Mouse (Mus musculus) lung, embryonic 15.5 days (tissue): ENCODE results near the gene Fam124a. TPM values are rescaled to one million over a fixed set of nuclear protein-coding genes. Genes with fewer than 3 reads are reported as not detected.

Experiments used
- ATAC-seq: fragments of 200-750 bp; cut with Nextera tagmentation; 2 replicates; pipeline ENCODE4 v1.8.0; 2017; ENCODE audit warnings: moderate number of reproducible peaks, borderline replicate concordance; ENCODE audit not compliant: low FRiP score, low TSS enrichment; ENCODE audit errors: extremely low read depth
- H3K27ac ChIP-seq: fragments of 300-500 bp; sonication (generic); 2 replicates; pipeline ENCODE4 v1.5.1; 2015; ENCODE audit warnings: moderate library complexity, mild to moderate bottlenecking, inconsistent platforms
- H3K27me3 ChIP-seq: fragments of 300-500 bp; sonication (generic); 2 replicates; pipeline ENCODE4 v1.6.1; 2015; ENCODE audit warnings: inconsistent platforms
- H3K36me3 ChIP-seq: fragments of 300-500 bp; sonication (generic); 2 replicates; pipeline ENCODE4 v1.6.1; 2015; ENCODE audit warnings: inconsistent platforms
- H3K4me1 ChIP-seq: fragments of 300-500 bp; sonication (generic); 2 replicates; pipeline ENCODE4 v1.6.1; 2015; ENCODE audit warnings: inconsistent platforms
- H3K4me2 ChIP-seq: fragments of 300-500 bp; sonication (generic); 2 replicates; pipeline ENCODE4 v1.6.1; 2015; ENCODE audit warnings: inconsistent platforms, mild to moderate bottlenecking, moderate library complexity
- H3K4me3 ChIP-seq: fragments of 300-500 bp; sonication (generic); 2 replicates; pipeline ENCODE4 v1.5.1; 2015; ENCODE audit warnings: mild to moderate bottlenecking, inconsistent platforms
- H3K9ac ChIP-seq: fragments of 300-500 bp; sonication (generic); 2 replicates; pipeline ENCODE4 v1.6.1; 2015; ENCODE audit warnings: inconsistent platforms
- H3K9me3 ChIP-seq: fragments of 300-500 bp; sonication (generic); 2 replicates; pipeline ENCODE4 v1.6.1; 2016; ENCODE audit warnings: inconsistent platforms
- WGBS: fragments of 180-500 bp; shearing (Covaris S2); methylation state at CpG from one replicate; pipeline ENCODE4 v1.1.7; 2015; 5-methylcytosine and 5-hydroxymethylcytosine counted together
- polyA plus RNA-seq: library from polyadenylated mRNA; unstranded; fragments of >200 nt; fragmentation: Nextera tagmentation; extraction: Ambion mirVana; gene quantifications from 2 replicates; pipeline ENCODE4 v1.2.1, GENCODE M21; 2015

Gene Fam124a
- 5.5 and 5.9 TPM in 2 replicates for polyA plus RNA-seq

GRCm38 (mm10) chr14:62555309-62555829 lies at the start of gene Fam124a:
Gene Fam124a, plus strand, starts transcription at chr14:62555737.
- Histone ChIP-seq H3K27ac (no peak within 1 kb of the TSS), H3K9me3 (no peaks in the 10 kb centered on the region), H3K4me1 (peaks cover 16% of the 10 kb centered on the region), H3K4me2 (peak within 1 kb of the TSS; percentile 93), H3K4me3 (peak within 1 kb of the TSS; percentile 69), H3K36me3 (no peaks in the 10 kb centered on the region), H3K27me3 (peaks cover 22% of the 10 kb centered on the region), H3K9ac (peak within 1 kb of the TSS; percentile 58)
- ATAC-seq, result peak; percentile 89
- WGBS, result under 1% methylated on average over 50 of the region's 51 CpGs

- WGBS, result 79% methylated on average over 3 of the region's 3 CpGs
- no peak overlapping the region for H3K9ac ChIP-seq
- no peaks in the 10 kb centered on the region for H3K4me1 ChIP-seq
Observed at GRCm38 (mm10) chr14:62506261-62506660, 49.3 kb upstream of the Fam124a start.

GRCm38 (mm10) chr14:62509350-62509749 lies 46.2 kb upstream of the Fam124a start:
- no peak for ATAC-seq
- Histone ChIP-seq H3K36me3 (no peaks in the 10 kb centered on the region), H3K9ac (no peak overlapping the region), H3K4me2 (no peak overlapping the region), H3K4me1 (no peaks in the 10 kb centered on the region), H3K27me3 (no peaks in the 10 kb centered on the region), H3K4me3 (no peak overlapping the region), H3K9me3 (no peaks in the 10 kb centered on the region), H3K27ac (no peak overlapping the region)
- WGBS, result 47% methylated on average over 3 of the region's 3 CpGs

More at GRCm38 (mm10) chr14:62506261-62506660, 49.3 kb upstream of the Fam124a start:
- Histone ChIP-seq H3K4me2 (no peak overlapping the region), H3K27me3 (no peaks in the 10 kb centered on the region), H3K27ac (no peak overlapping the region), H3K4me3 (no peak overlapping the region), H3K9me3 (no peaks in the 10 kb centered on the region), H3K36me3 (no peaks in the 10 kb centered on the region)
- no peak for ATAC-seq

- Histone ChIP-seq H3K4me1 (no peaks in the 10 kb centered on the region), H3K4me2 (no peak overlapping the region), H3K27ac (no peak overlapping the region), H3K36me3 (no peaks in the 10 kb centered on the region), H3K4me3 (no peak overlapping the region), H3K27me3 (no peaks in the 10 kb centered on the region), H3K9me3 (no peaks in the 10 kb centered on the region), H3K9ac (no peak overlapping the region)
- ATAC-seq, result no peak
- 85% methylated on average over 1 of the region's 1 CpGs for WGBS
Observed at GRCm38 (mm10) chr14:62512845-62513244, 42.7 kb upstream of the Fam124a start.

GRCm38 (mm10) chr14:62530951-62531350 lies 24.6 kb upstream of the Fam124a start:
- WGBS, result 58% methylated on average over 2 of the region's 2 CpGs
- H3K4me3 ChIP-seq, result no peak overlapping the region
- no peaks in the 10 kb centered on the region for H3K9me3 ChIP-seq
- no peak overlapping the region for H3K4me2 ChIP-seq
- no peaks in the 10 kb centered on the region for H3K4me1 ChIP-seq
- no peaks in the 10 kb centered on the region for H3K36me3 ChIP-seq
- H3K27ac ChIP-seq, result no peak overlapping the region
- no peak overlapping the region for H3K9ac ChIP-seq
- no peaks in the 10 kb centered on the region; the same call in 1 of the 2 replicates for H3K27me3 ChIP-seq
- no peak for ATAC-seq

- no peaks in the 10 kb centered on the region for H3K27me3 ChIP-seq
- H3K27ac ChIP-seq, result no peak overlapping the region
- H3K9me3 ChIP-seq, result no peaks in the 10 kb centered on the region
- WGBS, result 56% methylated on average over 5 of the region's 5 CpGs
- no peak overlapping the region for H3K4me3 ChIP-seq
- no peaks in the 10 kb centered on the region for H3K36me3 ChIP-seq
- no peaks in the 10 kb centered on the region for H3K4me1 ChIP-seq
- no peak for ATAC-seq
- no peak overlapping the region for H3K4me2 ChIP-seq
- H3K9ac ChIP-seq, result no peak overlapping the region
Observed at GRCm38 (mm10) chr14:62536127-62536526, 19.4 kb upstream of the Fam124a start.

- H3K36me3 ChIP-seq, result no peaks in the 10 kb centered on the region
- WGBS, result 37% methylated on average over 5 of the region's 5 CpGs
- H3K9me3 ChIP-seq, result no peaks in the 10 kb centered on the region
- ATAC-seq, result no peak
- no peak overlapping the region for H3K9ac ChIP-seq
- H3K4me2 ChIP-seq, result no peak overlapping the region
- H3K4me1 ChIP-seq, result no peaks in the 10 kb centered on the region
- no peak overlapping the region for H3K27ac ChIP-seq
- H3K4me3 ChIP-seq, result no peak overlapping the region
- H3K27me3 ChIP-seq, result no peaks in the 10 kb centered on the region
Observed at GRCm38 (mm10) chr14:62536988-62537387, 18.5 kb upstream of the Fam124a start.

GRCm38 (mm10) chr14:62539834-62540233 lies 15.7 kb upstream of the Fam124a start:
- H3K4me1 ChIP-seq, result no peaks in the 10 kb centered on the region
- WGBS, result 68% methylated on average over 3 of the region's 3 CpGs
- no peak overlapping the region for H3K4me2 ChIP-seq

GRCm38 (mm10) chr14:62541751-62542150 lies 13.8 kb upstream of the Fam124a start:
- ATAC-seq, result no peak

More at GRCm38 (mm10) chr14:62539834-62540233, 15.7 kb upstream of the Fam124a start:
- no peaks in the 10 kb centered on the region for H3K9me3 ChIP-seq
- no peak overlapping the region for H3K9ac ChIP-seq
- H3K36me3 ChIP-seq, result no peaks in the 10 kb centered on the region
- H3K4me3 ChIP-seq, result no peak overlapping the region
- no peaks in the 10 kb centered on the region for H3K27me3 ChIP-seq
- ATAC-seq, result no peak
- no peak overlapping the region for H3K27ac ChIP-seq

GRCm38 (mm10) chr14:62546296-62546695 lies 9.2 kb upstream of the Fam124a start:
- H3K4me2 ChIP-seq, result no peak overlapping the region
- no peak overlapping the region for H3K27ac ChIP-seq
- H3K9ac ChIP-seq, result no peak overlapping the region
- ATAC-seq, result no peak
- WGBS, result 77% methylated on average over 6 of the region's 6 CpGs
- H3K27me3 ChIP-seq, result no peaks in the 10 kb centered on the region
- no peaks in the 10 kb centered on the region for H3K9me3 ChIP-seq
- H3K4me1 ChIP-seq, result 0 out of 2 replicates have a peak, but pooled peaks cover 3% of the 10 kb centered on the region
- H3K36me3 ChIP-seq, result no peaks in the 10 kb centered on the region
- H3K4me3 ChIP-seq, result no peak overlapping the region

More at GRCm38 (mm10) chr14:62541751-62542150, 13.8 kb upstream of the Fam124a start:
- Histone ChIP-seq H3K4me2 (no peak overlapping the region), H3K9me3 (no peaks in the 10 kb centered on the region), H3K36me3 (no peaks in the 10 kb centered on the region), H3K9ac (no peak overlapping the region), H3K4me3 (no peak overlapping the region), H3K27ac (no peak overlapping the region), H3K27me3 (no peaks in the 10 kb centered on the region), H3K4me1 (0 out of 2 replicates have a peak, but pooled peaks cover 3% of the 10 kb centered on the region)
- WGBS, result 76% methylated on average over 1 of the region's 1 CpGs

GRCm38 (mm10) chr14:62546746-62547145 lies 8.8 kb upstream of the Fam124a start:
- H3K27ac ChIP-seq, result no peak overlapping the region
- WGBS, result 21% methylated on average over 4 of the region's 4 CpGs
- no peaks in the 10 kb centered on the region for H3K36me3 ChIP-seq
- no peaks in the 10 kb centered on the region for H3K9me3 ChIP-seq
- H3K4me3 ChIP-seq, result no peak overlapping the region
- no peak for ATAC-seq
- no peak overlapping the region for H3K4me2 ChIP-seq
- 0 out of 2 replicates have a peak, but pooled peaks cover 3% of the 10 kb centered on the region for H3K4me1 ChIP-seq
- no peaks in the 10 kb centered on the region for H3K27me3 ChIP-seq
- H3K9ac ChIP-seq, result no peak overlapping the region

GRCm38 (mm10) chr14:62550121-62550520 lies 5.4 kb upstream of the Fam124a start:
- no peak overlapping the region for H3K9ac ChIP-seq
- no peak overlapping the region for H3K4me2 ChIP-seq
- 14% methylated on average over 3 of the region's 4 CpGs for WGBS
- no peak overlapping the region for H3K4me3 ChIP-seq
- H3K36me3 ChIP-seq, result no peaks in the 10 kb centered on the region
- no peak overlapping the region for H3K27ac ChIP-seq
- no peaks in the 10 kb centered on the region for H3K9me3 ChIP-seq
- no peak for ATAC-seq
- peaks cover 8% of the 10 kb centered on the region; the same call in 1 of the 2 replicates for H3K4me1 ChIP-seq
- peaks cover 6% of the 10 kb centered on the region; the same call in 1 of the 2 replicates for H3K27me3 ChIP-seq
